Mouse (Mus musculus): Measurements from ENCODE around the gene Krtap6-5. TPM values are rescaled to one million over a fixed set of nuclear protein-coding genes. Genes with fewer than 3 reads are reported as not detected.
"Not testable (repeated sequence)": the region's sequence is repeated elsewhere in the genome, so short reads cannot be mapped to it uniquely, and the experiment has no call there.

Gene Krtap6-5
- polyA plus RNA-seq (2015; fragmentation: Nextera tagmentation; extraction: Ambion mirVana), result not detected in 2 replicates

DNA sequence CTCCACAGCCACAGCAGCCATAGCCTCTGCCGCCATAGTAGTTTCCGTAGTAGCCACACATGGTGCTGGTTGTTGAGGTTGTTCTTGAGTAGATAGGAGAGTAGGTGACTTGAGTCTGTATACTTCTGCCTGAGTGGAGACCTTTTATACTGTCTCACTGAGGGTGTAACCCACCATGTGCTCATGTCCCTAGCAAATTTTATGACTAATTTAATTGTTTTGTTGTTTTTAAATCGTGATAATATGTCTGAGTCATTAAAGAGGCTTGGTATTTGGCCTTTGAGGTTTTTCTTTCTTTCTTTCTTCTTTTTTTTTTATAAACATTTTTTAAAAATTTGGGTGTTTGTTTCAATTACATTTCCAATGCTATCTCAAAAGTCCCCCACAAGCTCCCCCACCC lies at the start of gene Krtap6-5:
Gene Krtap6-5 (minus strand): TSS at position 101 of the 400 bp plus-strand sequence.
- Histone ChIP-seq H3K4me3 (replicated peaks) (no peak within 1 kb of the TSS), H3K27ac (replicated peaks) (no peak within 1 kb of the TSS), H3K4me2 (no peak within 1 kb of the TSS), H3K27me3 (no peaks in the 10 kb centered on the region), H3K36me3 (replicated peaks) (no peaks in the 10 kb centered on the region), H3K9ac (no peak within 1 kb of the TSS), H3K9me3 (replicated peaks) (no peaks in the 10 kb centered on the region), H3K4me1 (replicated peaks) (no peaks in the 10 kb centered on the region)
- no peak for ATAC-seq (ENCODE audit: insufficient read depth)
- WGBS (ENCODE audit: insufficient replicate concordance), result 66% methylated on average over 3 of the region's 3 CpGs

DNA sequence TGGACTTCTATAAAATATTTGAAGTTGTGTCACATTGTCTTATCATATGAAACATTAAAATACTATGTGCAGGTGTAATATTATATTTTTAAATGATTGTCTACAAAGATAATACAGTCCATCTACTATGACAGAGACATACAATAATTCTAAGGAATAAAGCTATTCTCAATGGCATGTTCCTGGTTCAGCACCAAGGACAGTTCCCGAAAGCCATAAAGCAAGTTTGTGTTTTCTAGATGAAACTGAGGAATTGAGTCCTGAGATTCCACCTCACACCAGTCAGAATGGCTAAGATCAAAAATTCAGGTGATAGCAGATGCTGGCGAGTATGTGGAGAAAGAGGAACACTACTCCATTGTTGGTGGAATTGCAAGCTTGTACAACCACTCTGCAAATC lies 23.4 kb upstream of the Krtap6-5 start:
- not testable (repeated sequence) for H3K4me1 ChIP-seq (replicated peaks); H3K9ac ChIP-seq; ATAC-seq (ENCODE audit: insufficient read depth); H3K27me3 ChIP-seq; H3K9me3 ChIP-seq (replicated peaks); H3K27ac ChIP-seq (replicated peaks); H3K4me3 ChIP-seq (replicated peaks); H3K36me3 ChIP-seq (replicated peaks); H3K4me2 ChIP-seq
- 59% methylated on average over 2 of the region's 2 CpGs for WGBS (ENCODE audit: insufficient replicate concordance)

DNA sequence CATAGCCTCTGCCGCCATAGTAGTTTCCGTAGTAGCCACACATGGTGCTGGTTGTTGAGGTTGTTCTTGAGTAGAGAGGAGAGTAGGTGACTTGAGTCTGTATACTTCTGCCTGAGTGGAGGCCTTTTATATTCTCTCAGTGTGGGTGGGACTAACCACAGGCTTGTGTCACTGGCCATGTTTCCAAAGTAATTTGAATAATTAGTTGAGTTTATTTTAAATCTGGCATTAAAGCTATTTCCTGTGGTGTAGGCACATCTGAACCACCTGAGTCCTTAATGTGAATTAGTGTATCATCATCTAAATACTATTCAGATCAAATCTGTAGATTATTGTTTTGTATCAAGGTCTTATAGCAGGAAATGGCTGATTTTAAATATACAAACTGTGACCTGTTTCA lies 16.2 kb upstream of the Krtap6-5 start, which contains the start of gene 1110025L11Rik:
Gene 1110025L11Rik (minus strand): TSS at position 101 of the 400 bp plus-strand sequence.
- not testable (repeated sequence) for H3K27ac ChIP-seq (replicated peaks); H3K4me2 ChIP-seq; H3K36me3 ChIP-seq (replicated peaks); H3K27me3 ChIP-seq; H3K4me1 ChIP-seq (replicated peaks); ATAC-seq (ENCODE audit: insufficient read depth); H3K9me3 ChIP-seq (replicated peaks); H3K4me3 ChIP-seq (replicated peaks); H3K9ac ChIP-seq
- no CpG with 5 or more reads among the region's 2 CpGs for WGBS (ENCODE audit: insufficient replicate concordance)

DNA sequence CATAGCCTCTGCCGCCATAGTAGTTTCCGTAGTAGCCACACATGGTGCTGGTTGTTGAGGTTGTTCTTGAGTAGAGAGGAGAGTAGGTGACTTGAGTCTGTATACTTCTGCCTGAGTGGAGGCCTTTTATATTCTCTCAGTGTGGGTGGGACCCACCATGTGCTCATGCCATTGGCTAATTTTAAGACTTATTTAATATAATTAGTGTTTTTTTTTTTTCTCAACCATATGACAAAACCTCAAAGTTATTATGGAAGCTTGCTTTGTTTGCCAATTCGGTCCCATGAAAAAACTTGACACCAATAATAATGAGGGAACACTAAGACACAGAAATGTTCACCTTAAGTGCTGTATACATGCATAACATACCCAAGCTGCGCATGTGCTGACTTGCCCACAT lies 6.3 kb downstream of the Krtap6-5 start, which contains the start of gene Gm10228:
Gene Gm10228 (minus strand): TSS at position 101 of the 400 bp plus-strand sequence.
- H3K36me3 ChIP-seq (replicated peaks); H3K4me1 ChIP-seq (replicated peaks); H3K27ac ChIP-seq (replicated peaks); ATAC-seq (ENCODE audit: insufficient read depth); H3K4me3 ChIP-seq (replicated peaks); H3K9me3 ChIP-seq (replicated peaks); H3K27me3 ChIP-seq; H3K4me2 ChIP-seq; H3K9ac ChIP-seq: not testable (repeated sequence)
- WGBS (ENCODE audit: insufficient replicate concordance), result 66% methylated on average over 2 of the region's 4 CpGs

DNA sequence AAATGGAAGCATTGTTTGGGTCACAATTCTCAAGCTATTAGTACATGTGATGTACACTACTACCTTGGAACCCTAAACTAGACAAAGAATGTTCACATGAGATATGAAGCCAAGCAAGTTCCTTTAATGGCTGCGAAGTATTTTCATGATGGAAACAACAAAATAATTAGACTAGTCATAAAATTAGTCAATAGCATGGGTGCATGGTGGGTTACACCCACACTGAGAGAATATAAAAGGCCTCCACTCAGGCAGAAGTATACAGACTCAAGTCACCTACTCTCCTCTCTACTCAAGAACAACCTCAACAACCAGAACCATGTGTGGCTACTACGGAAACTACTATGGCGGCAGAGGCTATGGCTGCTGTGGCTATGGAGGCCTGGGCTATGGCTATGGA lies 16.3 kb downstream of the Krtap6-5 start, which contains the start of gene Krtap6-1:
Gene Krtap6-1 (plus strand): TSS at position 301 of the 400 bp plus-strand sequence.
- not testable (repeated sequence) for ATAC-seq (ENCODE audit: insufficient read depth)

DNA sequence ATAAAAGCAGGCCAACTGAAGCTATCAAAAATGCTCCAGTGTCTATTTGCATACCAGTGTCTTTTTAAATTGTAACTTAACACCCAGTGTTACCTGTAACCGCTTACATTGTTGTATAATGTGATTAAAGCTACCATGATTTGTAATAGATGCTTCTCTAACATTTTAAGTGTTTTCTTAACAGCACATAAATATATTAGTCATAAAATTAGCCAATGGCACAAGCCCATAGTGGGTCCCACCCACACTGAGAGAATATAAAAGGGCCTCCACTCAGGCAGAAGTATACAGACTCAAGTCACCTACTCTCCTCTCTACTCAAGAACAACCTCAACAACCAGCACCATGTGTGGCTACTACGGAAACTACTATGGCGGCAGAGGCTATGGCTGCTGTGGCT lies 32.7 kb downstream of the Krtap6-5 start, which contains the start of gene Gm10229:
Gene Gm10229 (plus strand): TSS at position 301 of the 400 bp plus-strand sequence.
- not testable (repeated sequence) for H3K27me3 ChIP-seq; H3K36me3 ChIP-seq (replicated peaks); ATAC-seq (ENCODE audit: insufficient read depth); H3K4me1 ChIP-seq (replicated peaks); H3K27ac ChIP-seq (replicated peaks); H3K9me3 ChIP-seq (replicated peaks); H3K9ac ChIP-seq; H3K4me3 ChIP-seq (replicated peaks); H3K4me2 ChIP-seq
- 62% methylated on average over 3 of the region's 3 CpGs for WGBS (ENCODE audit: insufficient replicate concordance)

More for the DNA sequence above, 16.3 kb downstream of the Krtap6-5 start, which contains the start of gene Krtap6-1:
- not testable (repeated sequence) for H3K36me3 ChIP-seq (replicated peaks); H3K4me1 ChIP-seq (replicated peaks); H3K27ac ChIP-seq (replicated peaks); H3K9me3 ChIP-seq (replicated peaks); H3K9ac ChIP-seq; H3K4me3 ChIP-seq (replicated peaks); H3K4me2 ChIP-seq; H3K27me3 ChIP-seq
- 65% methylated on average over 3 of the region's 3 CpGs for WGBS (ENCODE audit: insufficient replicate concordance)

DNA sequence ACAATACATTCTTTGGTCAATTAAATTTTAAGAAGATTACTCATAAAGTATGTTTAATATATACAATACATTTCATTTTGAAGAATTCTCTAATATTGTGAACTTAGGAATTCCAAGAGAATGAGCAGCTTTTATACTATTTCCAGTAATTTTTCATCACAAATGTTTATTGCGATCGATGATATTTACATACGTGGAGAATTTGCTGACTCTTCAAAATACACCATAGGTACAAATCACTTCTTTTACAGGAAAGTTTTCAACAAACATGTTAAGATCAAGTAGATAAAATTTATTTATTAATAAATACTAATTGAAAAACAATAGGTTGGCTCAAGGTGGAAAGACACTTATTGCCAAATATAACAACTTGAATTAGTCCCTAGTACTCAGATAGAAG lies 33.7 kb downstream of the Krtap6-5 start:
- Histone ChIP-seq H3K27me3 (no peaks in the 10 kb centered on the region), H3K9ac (no peak overlapping the region), H3K4me3 (replicated peaks) (no peak overlapping the region), H3K4me1 (replicated peaks) (no peaks in the 10 kb centered on the region), H3K9me3 (replicated peaks) (0 out of 2 replicates have a peak, but pooled peaks cover 4% of the 10 kb centered on the region), H3K36me3 (replicated peaks) (no peaks in the 10 kb centered on the region), H3K4me2 (no peak overlapping the region), H3K27ac (replicated peaks) (no peak overlapping the region)
- 86% methylated on average over 3 of the region's 3 CpGs for WGBS (ENCODE audit: insufficient replicate concordance)
- no peak for ATAC-seq (ENCODE audit: insufficient read depth)

DNA sequence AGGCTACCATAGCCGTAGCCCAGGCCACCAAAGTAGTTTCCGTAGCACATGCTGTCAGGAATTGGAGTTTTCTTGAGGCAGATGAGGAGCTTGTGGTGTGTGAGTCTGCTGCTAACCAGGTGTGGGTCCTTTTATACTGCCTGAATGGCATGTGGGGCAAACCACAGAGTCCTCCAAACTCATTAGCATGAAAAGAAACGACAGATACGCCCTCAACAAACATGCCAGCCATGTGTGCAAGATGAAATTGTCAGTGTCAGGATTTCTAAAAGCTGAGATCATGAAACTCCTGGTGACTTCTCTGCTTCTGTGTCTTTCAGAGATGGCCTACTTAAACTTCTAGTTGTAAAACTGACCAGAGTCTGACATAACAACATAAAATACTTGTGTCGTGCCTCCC lies 37.0 kb downstream of the Krtap6-5 start, which contains the start of gene Krtap22-2:
Gene Krtap22-2 (minus strand): TSS at position 101 of the 400 bp plus-strand sequence.
- Histone ChIP-seq H3K9ac (no peak within 1 kb of the TSS), H3K4me2 (no peak within 1 kb of the TSS), H3K36me3 (replicated peaks) (no peaks in the 10 kb centered on the region), H3K27ac (replicated peaks) (no peak within 1 kb of the TSS), H3K9me3 (replicated peaks) (0 out of 2 replicates have a peak, but pooled peaks cover 4% of the 10 kb centered on the region), H3K4me3 (replicated peaks) (no peak within 1 kb of the TSS), H3K4me1 (replicated peaks) (no peaks in the 10 kb centered on the region), H3K27me3 (no peaks in the 10 kb centered on the region)
- WGBS (ENCODE audit: insufficient replicate concordance), result 54% methylated on average over 5 of the region's 5 CpGs
- ATAC-seq (ENCODE audit: insufficient read depth), result no peak

Other genes with a start within 250 kb of the Krtap6-5 start
- 0.21 TPM in 1 of 2 replicates, not detected in the other for gene Gm20741, start 235.7 kb downstream of the Krtap6-5 start, polyA plus RNA-seq (2015; fragmentation: Nextera tagmentation; extraction: Ambion mirVana)
- gene Krtap15, start 227.7 kb downstream of the Krtap6-5 start, polyA plus RNA-seq (2015; fragmentation: Nextera tagmentation; extraction: Ambion mirVana), result not detected in 2 replicates
- gene Krtap14, start 221.7 kb downstream of the Krtap6-5 start, polyA plus RNA-seq (2015; fragmentation: Nextera tagmentation; extraction: Ambion mirVana), result not detected in 2 replicates
- gene Krtap19-1, start 178.5 kb downstream of the Krtap6-5 start, polyA plus RNA-seq (2015; fragmentation: Nextera tagmentation; extraction: Ambion mirVana), result not detected in 2 replicates
- not detected in 2 replicates for gene Krtap19-2, start 173.6 kb downstream of the Krtap6-5 start, polyA plus RNA-seq (2015; fragmentation: Nextera tagmentation; extraction: Ambion mirVana)
- gene Krtap19-3, start 169.8 kb downstream of the Krtap6-5 start, polyA plus RNA-seq (2015; fragmentation: Nextera tagmentation; extraction: Ambion mirVana), result not detected in 2 replicates
- gene Krtap19-4, start 162.8 kb downstream of the Krtap6-5 start, polyA plus RNA-seq (2015; fragmentation: Nextera tagmentation; extraction: Ambion mirVana), result not detected in 2 replicates
- gene Krtap19-5, start 151.4 kb downstream of the Krtap6-5 start, polyA plus RNA-seq (2015; fragmentation: Nextera tagmentation; extraction: Ambion mirVana), result not detected in 2 replicates
- not detected in 2 replicates for gene Krtap19-9b, start 115.6 kb downstream of the Krtap6-5 start, polyA plus RNA-seq (2015; fragmentation: Nextera tagmentation; extraction: Ambion mirVana)
- not detected in 2 replicates for gene Krtap16-3, start 85.0 kb downstream of the Krtap6-5 start, polyA plus RNA-seq (2015; fragmentation: Nextera tagmentation; extraction: Ambion mirVana)
- not detected in 2 replicates for gene Krtap22-2, start 37.1 kb downstream of the Krtap6-5 start, polyA plus RNA-seq (2015; fragmentation: Nextera tagmentation; extraction: Ambion mirVana)
- not detected in 2 replicates for gene Gm10229, start 32.6 kb downstream of the Krtap6-5 start, polyA plus RNA-seq (2015; fragmentation: Nextera tagmentation; extraction: Ambion mirVana)
- not detected in 2 replicates for gene Krtap6-1, start 16.2 kb downstream of the Krtap6-5 start, polyA plus RNA-seq (2015; fragmentation: Nextera tagmentation; extraction: Ambion mirVana)
- gene Gm10228, start 6.4 kb downstream of the Krtap6-5 start, polyA plus RNA-seq (2015; fragmentation: Nextera tagmentation; extraction: Ambion mirVana), result not detected in 2 replicates
- not detected in 2 replicates for gene 1110025L11Rik, start 16.1 kb upstream of the Krtap6-5 start, polyA plus RNA-seq (2015; fragmentation: Nextera tagmentation; extraction: Ambion mirVana)
- not detected in 2 replicates for gene Krtap6-3, start 36.1 kb upstream of the Krtap6-5 start, polyA plus RNA-seq (2015; fragmentation: Nextera tagmentation; extraction: Ambion mirVana)
- gene Gm6358, start 93.0 kb upstream of the Krtap6-5 start, polyA plus RNA-seq (2015; fragmentation: Nextera tagmentation; extraction: Ambion mirVana), result not detected in 2 replicates
- gene Gm10061, start 103.2 kb upstream of the Krtap6-5 start, polyA plus RNA-seq (2015; fragmentation: Nextera tagmentation; extraction: Ambion mirVana), result not detected in 2 replicates
- not detected in 2 replicates for gene Gm9789, start 110.1 kb upstream of the Krtap6-5 start, polyA plus RNA-seq (2015; fragmentation: Nextera tagmentation; extraction: Ambion mirVana)
- not detected in 2 replicates for gene Gm7735, start 121.6 kb upstream of the Krtap6-5 start, polyA plus RNA-seq (2015; fragmentation: Nextera tagmentation; extraction: Ambion mirVana)
- not detected in 2 replicates for gene 1110057P08Rik, start 126.9 kb upstream of the Krtap6-5 start, polyA plus RNA-seq (2015; fragmentation: Nextera tagmentation; extraction: Ambion mirVana)
- gene Krtap20-2, start 158.0 kb upstream of the Krtap6-5 start, polyA plus RNA-seq (2015; fragmentation: Nextera tagmentation; extraction: Ambion mirVana), result not detected in 2 replicates

Data from liver, embryonic 15.5 days (tissue).